Mouse (Mus musculus) hindbrain, embryonic 12.5 days (tissue): Measurements from ENCODE around the gene Olfr291. TPM values are rescaled to one million over a fixed set of nuclear protein-coding genes. Genes with fewer than 3 reads are reported as not detected.

Experiments used
- ATAC-seq: fragments of 200-750 bp; cut with Nextera tagmentation; 2 replicates; pipeline ENCODE4 v1.8.0; 2017; ENCODE audit warnings: moderate TSS enrichment; ENCODE audit not compliant: low FRiP score
- H3K27ac ChIP-seq: fragments of 300-500 bp; sonication (generic); 2 replicates; pipeline ENCODE4 v1.5.1; 2016; ENCODE audit warnings: mild to moderate bottlenecking
- H3K27me3 ChIP-seq: fragments of 300-500 bp; sonication (generic); 2 replicates; pipeline ENCODE4 v1.6.1; 2016; ENCODE audit warnings: mild to moderate bottlenecking
- H3K36me3 ChIP-seq: fragments of 300-500 bp; sonication (generic); 2 replicates; pipeline ENCODE4 v1.6.1; 2016; ENCODE audit warnings: mild to moderate bottlenecking
- H3K4me1 ChIP-seq: fragments of 300-500 bp; sonication (generic); 2 replicates; pipeline ENCODE4 v1.6.1; 2016
- H3K4me2 ChIP-seq: fragments of 300-500 bp; sonication (generic); replicated peaks from 2 replicates; pipeline ENCODE4 v1.6.1; 2016; ENCODE audit warnings: mild to moderate bottlenecking
- H3K4me3 ChIP-seq: fragments of 300-500 bp; sonication (generic); 2 replicates; pipeline ENCODE4 v1.5.1; 2016; ENCODE audit warnings: mild to moderate bottlenecking
- H3K9ac ChIP-seq: fragments of 300-500 bp; sonication (generic); 2 replicates; pipeline ENCODE4 v1.6.1; 2016; ENCODE audit warnings: mild to moderate bottlenecking, moderate library complexity
- H3K9me3 ChIP-seq: fragments of 300-500 bp; sonication (generic); replicated peaks from 2 replicates; pipeline ENCODE4 v1.6.1; 2016; ENCODE audit warnings: mild to moderate bottlenecking
- WGBS: fragments of 180-500 bp; shearing (Covaris S2); methylation state at CpG from one replicate; pipeline ENCODE4 v1.1.7; 2016; 5-methylcytosine and 5-hydroxymethylcytosine counted together
- polyA plus RNA-seq: library from polyadenylated mRNA; unstranded; fragments of >200 nt; fragmentation: Nextera tagmentation; extraction: Ambion mirVana; gene quantifications from 2 replicates; pipeline ENCODE4 v1.2.1, GENCODE M21; 2016

Olfr291 gene
- not detected in 2 replicates for polyA plus RNA-seq

GRCm38 (mm10) chr7:84853253-84853652 is at the start of gene Olfr291:
Olfr291 (plus strand) TSS chr7:84853553.
- no peak within 1 kb of the TSS for H3K9ac ChIP-seq
- no peak within 1 kb of the TSS for H3K4me2 ChIP-seq
- no peaks in the 10 kb centered on the region for H3K36me3 ChIP-seq
- no peaks in the 10 kb centered on the region for H3K9me3 ChIP-seq
- no peaks in the 10 kb centered on the region for H3K27me3 ChIP-seq
- no peak for ATAC-seq
- 83% methylated on average over 2 of the region's 2 CpGs for WGBS
- no peak within 1 kb of the TSS for H3K4me3 ChIP-seq
- no peaks in the 10 kb centered on the region for H3K4me1 ChIP-seq
- H3K27ac ChIP-seq: no peak within 1 kb of the TSS

DNA sequence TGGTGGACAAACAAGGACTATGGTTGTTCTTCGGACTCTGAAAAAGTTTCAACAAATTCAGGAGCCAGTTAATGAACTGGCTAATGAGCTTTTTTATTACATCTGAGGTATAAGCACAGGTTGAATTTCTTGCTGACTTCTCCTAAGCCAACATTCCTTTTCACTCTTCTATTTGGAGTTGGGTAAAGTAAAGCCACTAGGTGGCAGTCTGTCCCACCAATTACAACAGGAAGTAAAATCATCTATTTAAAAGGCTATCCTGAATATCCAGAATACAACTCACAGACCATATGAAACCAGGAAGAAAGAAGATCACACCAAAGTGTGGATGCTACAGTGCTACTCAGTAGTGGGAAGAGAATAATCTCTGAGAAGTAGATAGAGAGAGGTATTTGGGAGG is 48.1 kb upstream of the Olfr291 start:
- no peaks in the 10 kb centered on the region for H3K36me3 ChIP-seq
- no peak overlapping the region for H3K9ac ChIP-seq
- no peaks in the 10 kb centered on the region for H3K4me1 ChIP-seq
- H3K27me3 ChIP-seq: peaks cover 3% of the 10 kb centered on the region; the same call in 1 of the 2 replicates
- ATAC-seq: no peak
- H3K27ac ChIP-seq: no peak overlapping the region
- H3K4me3 ChIP-seq: no peak overlapping the region
- H3K9me3 ChIP-seq: no peaks in the 10 kb centered on the region
- no peak overlapping the region for H3K4me2 ChIP-seq
- WGBS: 44% methylated on average over 1 of the region's 1 CpGs

- Histone ChIP-seq H3K9ac (no peak overlapping the region), H3K27ac (no peak overlapping the region), H3K4me3 (no peak overlapping the region), H3K4me2 (no peak overlapping the region), H3K36me3 (no peaks in the 10 kb centered on the region), H3K4me1 (no peaks in the 10 kb centered on the region), H3K9me3 (no peaks in the 10 kb centered on the region), H3K27me3 (no peaks in the 10 kb centered on the region)
- peak; percentile 29; the same call in 1 of the 2 replicates for ATAC-seq
- 83% methylated on average over 4 of the region's 4 CpGs for WGBS
Measured at GRCm38 (mm10) chr7:84806159-84806558, 47.2 kb upstream of the Olfr291 start.

- Histone ChIP-seq H3K4me2 (no peak overlapping the region), H3K9me3 (0 out of 2 replicates have a peak, but pooled peaks cover 5% of the 10 kb centered on the region), H3K4me1 (no peaks in the 10 kb centered on the region), H3K9ac (no peak overlapping the region), H3K27ac (no peak overlapping the region), H3K27me3 (no peaks in the 10 kb centered on the region), H3K36me3 (no peaks in the 10 kb centered on the region), H3K4me3 (no peak overlapping the region)
- WGBS: 60% methylated on average over 1 of the region's 1 CpGs
- no peak for ATAC-seq
Measured at GRCm38 (mm10) chr7:84884530-84884929, 31.2 kb downstream of the Olfr291 start.

Other genes starting within 250 kb of the Olfr291 start
- gene Fah, start 246.8 kb upstream of the Olfr291 start, polyA plus RNA-seq: 3.8 and 4.3 TPM in 2 replicates
- gene Zfand6, start 163.6 kb upstream of the Olfr291 start, polyA plus RNA-seq: 205 and 210 TPM in 2 replicates
- gene Vmn2r65, start 110.6 kb downstream of the Olfr291 start, polyA plus RNA-seq: not detected in 2 replicates
- not detected in 2 replicates for gene Vmn2r66, start 158.7 kb downstream of the Olfr291 start, polyA plus RNA-seq